Mouse (Mus musculus) heart, adult 2 months (tissue): ENCODE results near the gene Pde6h.

Experiments used
- CTCF ChIP-seq: fragments of 200-600 bp; IDR thresholded peaks from 2 replicates; pipeline ENCODE4 v1.8.1; 2022; ENCODE audit warnings: antibody characterized with exemption, mild to moderate bottlenecking, moderate library complexity
- EP300 ChIP-seq: fragments of 200-500 bp; IDR thresholded peaks from 2 replicates; pipeline ENCODE4 v1.6.1; 2011; ENCODE audit warnings: low read depth, low read length, control low read depth; ENCODE audit not compliant: insufficient read depth
- POLR2A ChIP-seq: fragments of 200-500 bp; IDR thresholded peaks from 2 replicates; pipeline ENCODE4 v1.6.1; 2011; ENCODE audit warnings: mild to moderate bottlenecking, low read depth, low read length, control low read depth; ENCODE audit not compliant: insufficient read depth

DNA sequence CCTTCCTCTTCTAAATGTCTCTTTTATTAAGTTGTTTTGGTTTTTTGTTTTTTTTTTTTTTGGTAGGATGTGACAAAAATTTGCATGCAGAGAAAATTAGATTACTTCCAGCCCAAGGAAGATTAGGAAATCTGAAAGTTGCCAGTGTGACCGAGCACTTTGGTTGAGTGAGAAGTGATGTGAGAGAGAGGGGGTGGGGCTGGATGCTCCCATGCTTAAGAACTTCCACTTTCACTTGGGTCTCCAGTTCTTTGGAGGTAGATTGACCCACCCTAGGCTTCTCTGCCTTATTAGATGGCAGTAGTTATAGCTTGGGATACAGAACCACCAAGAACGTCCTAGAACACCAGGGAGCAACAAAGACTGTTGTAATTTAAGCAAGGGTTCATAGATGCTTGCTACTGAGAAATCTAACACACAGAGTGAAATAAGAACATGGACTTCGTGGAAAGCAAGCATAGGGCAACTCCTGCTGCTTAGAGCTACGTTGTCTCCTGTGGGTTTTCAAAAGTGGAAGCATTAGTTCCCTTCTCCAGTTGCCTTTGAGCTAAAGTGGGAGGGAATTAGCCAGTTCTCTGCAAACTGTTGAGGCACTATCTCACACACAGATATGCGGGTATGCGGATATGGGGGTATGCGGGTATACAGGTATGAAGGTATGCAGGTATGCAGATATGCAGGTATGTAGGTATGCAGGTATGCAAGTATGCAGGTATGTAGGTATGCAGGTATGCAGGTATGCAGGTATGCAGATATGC lies 93.8 kb downstream of the Pde6h start:
- TF ChIP-seq CTCF (no peak), POLR2A (no peak), EP300 (no peak)
